Mouse (Mus musculus) heart, embryonic 16.5 days (tissue): ENCODE results near the gene Acot8. TPM values are rescaled to one million over a fixed set of nuclear protein-coding genes. Genes with fewer than 3 reads are reported as not detected.
A peak's percentile ranks its signal among the peaks of the same experiment; 100 is the strongest.

Source experiments
- ATAC-seq: fragments of 200-750 bp; cut with Nextera tagmentation; replicated peaks from 2 replicates; pipeline ENCODE4 v1.8.0; 2017; ENCODE audit warnings: moderate number of reproducible peaks; ENCODE audit not compliant: insufficient read depth, low FRiP score; ENCODE audit errors: extremely low read depth
- H3K27ac ChIP-seq: fragments of 300-500 bp; sonication (generic); 2 replicates; pipeline ENCODE4 v1.5.1; 2014; ENCODE audit warnings: mild to moderate bottlenecking, low read length, control low read depth, moderate library complexity
- H3K27me3 ChIP-seq: fragments of 300-500 bp; sonication (generic); 2 replicates; pipeline ENCODE4 v1.6.1; 2014; ENCODE audit warnings: low read length, mixed read lengths; ENCODE audit not compliant: control insufficient read depth, insufficient read depth
- H3K36me3 ChIP-seq: fragments of 300-500 bp; sonication (generic); 2 replicates; pipeline ENCODE4 v1.6.1; 2014; ENCODE audit not compliant: control insufficient read depth, insufficient read depth
- H3K4me1 ChIP-seq: fragments of 300-500 bp; sonication (generic); 2 replicates; pipeline ENCODE4 v1.6.1; 2014; ENCODE audit warnings: low read length, mixed read lengths; ENCODE audit not compliant: control insufficient read depth, insufficient read depth
- H3K4me2 ChIP-seq: fragments of 300-500 bp; sonication (generic); 2 replicates; pipeline ENCODE4 v1.6.1; 2014; ENCODE audit warnings: low read depth, mild to moderate bottlenecking, control low read depth, low read length
- H3K4me3 ChIP-seq: fragments of 300-500 bp; sonication (generic); 2 replicates; pipeline ENCODE4 v1.5.1; 2014; ENCODE audit warnings: mild to moderate bottlenecking, control low read depth, low read length
- H3K9ac ChIP-seq: fragments of 300-500 bp; sonication (generic); 2 replicates; pipeline ENCODE4 v1.6.1; 2014; ENCODE audit warnings: low read length, control low read depth
- H3K9me3 ChIP-seq: fragments of 300-500 bp; sonication (generic); replicated peaks from 2 replicates; pipeline ENCODE4 v1.6.1; 2016; ENCODE audit warnings: low read length; ENCODE audit not compliant: control insufficient read depth
- WGBS: fragments of 180-500 bp; shearing (Covaris S2); extraction: QIAGEN DNeasy Blood & Tissue Kit; methylation state at CpG from one replicate; pipeline ENCODE4 v1.1.7; 2014; 5-methylcytosine and 5-hydroxymethylcytosine counted together
- polyA plus RNA-seq: library from polyadenylated mRNA; unstranded; fragments of >200 nt; fragmentation: Nextera tagmentation; extraction: Ambion mirVana; gene quantifications from 2 replicates; pipeline ENCODE4 v1.2.1, GENCODE M21; 2015

Acot8 gene
- polyA plus RNA-seq, 1 experiment from 2014 or later: 15.7 TPM

DNA sequence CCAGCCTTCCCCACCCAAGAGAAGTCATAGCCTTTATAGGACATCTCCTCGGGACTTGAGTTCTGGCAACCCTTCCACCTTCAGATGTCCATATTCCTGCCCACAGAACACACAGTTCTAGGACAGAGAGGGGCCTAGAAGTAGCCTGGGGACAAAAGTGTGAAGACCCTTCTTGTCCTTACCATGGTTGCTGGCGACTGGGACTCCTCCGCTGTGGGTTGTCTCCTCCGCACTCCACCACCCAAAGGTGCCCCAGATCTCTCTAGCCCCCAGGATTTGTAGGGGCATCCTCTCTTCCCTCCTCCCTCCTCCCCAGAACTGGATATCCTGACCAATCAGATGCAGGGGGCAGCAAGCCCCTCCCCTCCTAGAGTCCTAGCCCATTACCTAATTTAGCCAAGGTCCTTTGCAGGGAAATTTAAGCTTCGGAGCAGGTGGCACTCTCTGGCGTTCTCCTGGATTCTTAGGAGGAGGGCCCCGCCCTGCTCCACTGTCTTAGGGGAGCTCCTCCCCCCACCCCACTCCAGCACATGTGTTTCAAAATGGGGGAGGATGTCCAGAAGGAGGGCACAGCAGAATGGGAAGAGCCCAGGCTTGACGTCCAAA lies 25.1 kb downstream of the Acot8 start, which contains the start of gene Tnnc2:
TSS of gene Tnnc2 (minus strand) at position 487 of the 606 bp plus-strand sequence.
- no peak within 1 kb of the TSS for H3K4me3 ChIP-seq
- no peak within 1 kb of the TSS for H3K9ac ChIP-seq
- no peak within 1 kb of the TSS for H3K27ac ChIP-seq
- ATAC-seq: no peak
- H3K4me2 ChIP-seq: no peak within 1 kb of the TSS
- H3K27me3 ChIP-seq: no peaks in the 10 kb centered on the region
- peaks cover 1% of the 10 kb centered on the region for H3K4me1 ChIP-seq
- WGBS: 68% methylated on average over 8 of the region's 8 CpGs
- H3K9me3 ChIP-seq: no peaks in the 10 kb centered on the region
- H3K36me3 ChIP-seq: no peaks in the 10 kb centered on the region

- ATAC-seq: no peak
- Histone ChIP-seq H3K4me1 (no peaks in the 10 kb centered on the region), H3K4me3 (no peak overlapping the region), H3K27ac (no peak overlapping the region), H3K9me3 (no peaks in the 10 kb centered on the region), H3K9ac (no peak overlapping the region), H3K36me3 (no peaks in the 10 kb centered on the region), H3K4me2 (no peak overlapping the region), H3K27me3 (no peaks in the 10 kb centered on the region)
- WGBS: 59% methylated on average over 7 of the region's 7 CpGs
These were observed 25.9 kb downstream of the Acot8 start for GRCm38 (mm10) chr2:164778809-164779208.

- Histone ChIP-seq H3K9ac (no peak overlapping the region), H3K36me3 (no peaks in the 10 kb centered on the region; the same call in 1 of the 2 replicates), H3K4me2 (no peak overlapping the region), H3K4me3 (no peak overlapping the region), H3K27me3 (no peaks in the 10 kb centered on the region), H3K27ac (no peak overlapping the region), H3K9me3 (no peaks in the 10 kb centered on the region), H3K4me1 (no peaks in the 10 kb centered on the region)
- WGBS: 90% methylated on average over 11 of the region's 11 CpGs
- no peak for ATAC-seq
These were observed 26.7 kb downstream of the Acot8 start for GRCm38 (mm10) chr2:164778015-164778287.

DNA sequence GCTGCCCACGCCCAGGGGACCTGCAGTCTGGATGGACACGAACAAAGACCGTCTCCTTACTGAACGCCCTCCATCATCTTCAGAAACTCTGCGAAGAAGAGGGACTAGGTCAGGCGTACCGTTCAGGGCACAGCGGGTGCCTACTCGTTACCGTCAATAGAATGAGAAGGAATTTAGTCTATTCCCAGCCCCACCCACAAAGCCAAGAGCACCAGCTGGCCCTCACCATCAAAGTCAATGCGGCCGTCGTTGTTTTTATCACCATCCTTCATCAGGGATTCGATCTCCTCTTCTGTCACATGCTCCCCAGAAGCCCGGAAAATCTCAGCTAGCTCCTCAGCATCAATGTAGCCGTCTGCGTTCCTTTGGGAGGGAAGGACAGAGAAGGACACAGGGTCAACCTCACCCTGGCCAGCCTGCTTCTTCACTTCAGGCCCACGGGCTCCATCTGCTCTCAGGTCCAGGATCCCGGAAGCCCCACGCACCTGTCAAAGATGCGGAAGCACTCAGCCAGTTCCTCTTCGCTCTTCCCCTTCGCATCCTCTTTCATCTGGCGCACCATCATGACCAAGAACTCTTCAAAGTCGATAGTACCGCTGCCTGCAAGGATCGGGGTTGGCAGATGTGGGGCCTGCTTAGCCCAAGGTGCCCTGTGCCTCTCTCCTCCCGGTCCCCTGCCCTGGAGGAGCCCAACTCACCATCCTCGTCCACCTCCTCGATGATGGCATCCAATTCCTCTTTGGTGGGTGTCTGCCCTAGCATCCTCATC lies 27.3 kb downstream of the Acot8 start:
- no peak for ATAC-seq
- Histone ChIP-seq H3K4me3 (no peak overlapping the region), H3K9ac (no peak overlapping the region), H3K27me3 (no peaks in the 10 kb centered on the region), H3K4me2 (no peak overlapping the region), H3K4me1 (no peaks in the 10 kb centered on the region), H3K27ac (no peak overlapping the region), H3K36me3 (no peaks in the 10 kb centered on the region; the same call in 1 of the 2 replicates), H3K9me3 (no peaks in the 10 kb centered on the region)
- 74% methylated on average over 30 of the region's 30 CpGs for WGBS

- Histone ChIP-seq H3K27me3 (no peaks in the 10 kb centered on the region), H3K4me2 (no peak overlapping the region), H3K9me3 (no peaks in the 10 kb centered on the region), H3K27ac (no peak overlapping the region), H3K36me3 (no peaks in the 10 kb centered on the region; the same call in 1 of the 2 replicates), H3K4me3 (no peak overlapping the region), H3K9ac (no peak overlapping the region), H3K4me1 (peaks cover 5% of the 10 kb centered on the region)
- no peak for ATAC-seq
- 53% methylated on average over 17 of the region's 17 CpGs for WGBS
These were observed 27.9 kb downstream of the Acot8 start for GRCm38 (mm10) chr2:164776801-164777200.

DNA sequence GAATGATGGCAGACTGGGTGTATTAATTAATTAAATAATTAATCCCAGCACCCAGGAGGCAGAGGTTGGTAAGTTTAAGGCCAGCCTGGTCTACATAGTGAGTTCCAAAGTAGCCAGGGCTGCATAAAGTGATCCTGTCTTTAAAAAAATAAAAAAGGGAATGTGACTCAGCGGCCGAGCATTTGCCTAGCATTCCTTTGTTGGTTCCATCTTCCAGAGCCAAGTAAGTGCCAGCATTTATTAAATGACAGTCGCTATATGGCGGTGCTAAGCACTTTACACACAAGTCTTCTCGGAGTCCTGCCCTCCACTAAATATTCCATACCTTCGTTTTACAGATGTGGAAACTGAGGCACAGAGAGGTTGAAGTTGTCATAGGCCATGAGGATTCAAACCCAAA lies 28.6 kb downstream of the Acot8 start:
- Histone ChIP-seq H3K9ac (no peak overlapping the region), H3K36me3 (no peaks in the 10 kb centered on the region; the same call in 1 of the 2 replicates), H3K4me1 (peaks cover 5% of the 10 kb centered on the region), H3K4me2 (no peak overlapping the region), H3K4me3 (no peak overlapping the region), H3K27ac (no peak overlapping the region), H3K9me3 (no peaks in the 10 kb centered on the region), H3K27me3 (no peaks in the 10 kb centered on the region)
- ATAC-seq: no peak
- WGBS: 73% methylated on average over 6 of the region's 6 CpGs

- WGBS: 77% methylated on average over 5 of the region's 5 CpGs
- Histone ChIP-seq H3K4me2 (no peak overlapping the region), H3K27me3 (no peaks in the 10 kb centered on the region), H3K9ac (no peak overlapping the region), H3K36me3 (no peaks in the 10 kb centered on the region; the same call in 1 of the 2 replicates), H3K9me3 (no peaks in the 10 kb centered on the region), H3K27ac (no peak overlapping the region), H3K4me3 (no peak overlapping the region), H3K4me1 (peaks cover 11% of the 10 kb centered on the region)
- no peak for ATAC-seq
These were observed 30.7 kb downstream of the Acot8 start for GRCm38 (mm10) chr2:164773989-164774364.

DNA sequence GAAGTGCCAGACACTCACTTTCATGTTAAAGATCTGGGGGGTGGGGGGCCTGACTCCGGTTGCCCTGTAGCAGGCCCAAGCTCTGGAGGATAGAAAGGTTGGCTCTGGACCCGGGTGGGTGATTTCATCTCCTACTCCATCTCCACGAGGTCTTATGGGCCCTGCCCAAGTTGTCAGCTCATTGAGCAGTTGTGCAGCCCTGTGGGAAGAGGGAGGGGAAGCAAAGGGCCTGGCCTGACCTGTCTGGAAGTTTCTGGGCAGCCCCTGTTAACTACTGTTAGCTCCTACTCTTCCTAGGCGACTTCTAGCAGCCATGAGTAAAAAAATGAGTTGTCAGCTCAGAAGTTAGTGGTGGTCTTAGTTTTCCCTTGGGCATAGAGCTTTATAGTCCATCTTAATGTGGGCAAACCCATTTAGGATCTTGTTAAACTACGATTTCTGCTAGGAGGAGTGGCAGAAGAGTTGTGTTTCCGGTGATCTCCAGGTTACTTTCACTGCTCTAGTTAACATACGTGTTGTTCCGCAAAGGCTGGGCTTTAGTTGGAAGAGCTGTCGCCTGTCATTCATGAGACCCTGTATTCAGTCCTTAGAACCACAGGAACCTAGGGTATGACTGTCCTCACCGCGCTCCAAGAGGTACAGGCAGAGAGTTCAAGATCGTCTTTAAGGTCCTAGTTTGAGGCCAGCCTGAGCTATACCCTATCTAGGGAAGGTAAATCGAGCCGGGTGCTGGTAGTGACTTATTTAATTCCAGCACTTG lies 31.3 kb downstream of the Acot8 start:
- no peaks in the 10 kb centered on the region for H3K9me3 ChIP-seq
- no peaks in the 10 kb centered on the region; the same call in 1 of the 2 replicates for H3K36me3 ChIP-seq
- H3K4me1 ChIP-seq: peaks cover 12% of the 10 kb centered on the region
- no peak for ATAC-seq
- no peak overlapping the region for H3K4me3 ChIP-seq
- H3K27me3 ChIP-seq: no peaks in the 10 kb centered on the region
- H3K27ac ChIP-seq: no peak overlapping the region
- H3K4me2 ChIP-seq: no peak overlapping the region
- WGBS: 79% methylated on average over 14 of the region's 14 CpGs
- no peak overlapping the region for H3K9ac ChIP-seq

DNA sequence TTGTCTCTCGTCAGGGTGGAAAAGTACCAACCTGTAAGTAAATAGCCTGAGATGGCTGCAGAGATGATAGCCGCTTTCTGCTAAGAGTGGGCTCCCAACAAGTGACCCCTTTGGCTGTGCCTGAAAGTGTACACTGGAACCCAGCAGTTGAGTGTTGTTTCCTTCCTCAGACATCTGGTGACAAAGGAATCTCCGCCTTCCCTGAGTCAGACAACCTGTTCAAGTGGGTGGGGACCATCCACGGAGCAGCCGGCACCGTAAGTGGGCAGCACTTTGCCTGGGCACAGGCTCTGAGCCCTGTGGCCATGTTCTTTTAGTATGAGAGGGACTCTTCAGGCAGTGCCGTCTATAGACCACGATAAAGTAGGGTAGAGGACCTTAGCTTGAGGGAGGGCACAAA lies 33.6 kb downstream of the Acot8 start:
- H3K27me3 ChIP-seq: no peaks in the 10 kb centered on the region
- H3K4me3 ChIP-seq: peak overlapping the region; percentile 85
- ATAC-seq: no peak
- H3K36me3 ChIP-seq: peaks cover 8% of the 10 kb centered on the region
- H3K4me1 ChIP-seq: peaks cover 14% of the 10 kb centered on the region
- no peaks in the 10 kb centered on the region for H3K9me3 ChIP-seq
- peak overlapping the region; percentile 82 for H3K4me2 ChIP-seq
- peak overlapping the region; percentile 91 for H3K9ac ChIP-seq
- H3K27ac ChIP-seq: no peak overlapping the region
- 58% methylated on average over 8 of the region's 8 CpGs for WGBS
